Mouse (Mus musculus) embryonic facial prominence, embryonic 10.5 days (tissue): ENCODE data around the gene Zdhhc9. TPM values are rescaled to one million over a fixed set of nuclear protein-coding genes. Genes with fewer than 3 reads are reported as not detected.
A peak's percentile ranks its signal among the peaks of the same experiment; 100 is the strongest.
"Not testable (repeated sequence)": the region's sequence is repeated elsewhere in the genome, so short reads cannot be mapped to it uniquely, and the experiment has no call there.

ENCODE experiments used
- DNase-seq: peaks from one replicate; pipeline ENCODE4 v3.0.0-alpha.2; 2017; ENCODE audit warnings: low spot score
- H3K27ac ChIP-seq: fragments of 300-500 bp; sonication (generic); replicated peaks from 2 replicates; pipeline ENCODE4 v1.5.1; 2016; ENCODE audit warnings: mild to moderate bottlenecking
- H3K27me3 ChIP-seq: fragments of 300-500 bp; sonication (generic); replicated peaks from 2 replicates; pipeline ENCODE4 v1.6.1; 2016; ENCODE audit warnings: low read depth, mild to moderate bottlenecking; ENCODE audit not compliant: poor library complexity, severe bottlenecking
- H3K36me3 ChIP-seq: fragments of 300-500 bp; sonication (generic); replicated peaks from 2 replicates; pipeline ENCODE4 v1.6.1; 2016; ENCODE audit warnings: mild to moderate bottlenecking, moderate library complexity
- H3K4me1 ChIP-seq: fragments of 300-500 bp; sonication (generic); 2 replicates; pipeline ENCODE4 v1.6.1; 2016
- H3K4me3 ChIP-seq: fragments of 300-500 bp; sonication (generic); 2 replicates; pipeline ENCODE4 v1.5.1; 2016; ENCODE audit warnings: mild to moderate bottlenecking, moderate library complexity
- H3K9me3 ChIP-seq: fragments of 300-500 bp; sonication (generic); 2 replicates; pipeline ENCODE4 v1.6.1; 2016; ENCODE audit warnings: mild to moderate bottlenecking
- WGBS: fragments of 180-500 bp; shearing (Covaris S2); methylation state at CpG from one replicate; pipeline ENCODE4 v1.1.7; 2016; 5-methylcytosine and 5-hydroxymethylcytosine counted together
- polyA plus RNA-seq: library from polyadenylated mRNA; unstranded; fragments of >200 nt; fragmentation: Nextera tagmentation; extraction: Ambion mirVana; gene quantifications from 2 replicates; pipeline ENCODE4 v1.2.1, GENCODE M21; 2016

The Zdhhc9 gene
- 1.9 and 3.1 TPM in 2 replicates for polyA plus RNA-seq

GRCm38 (mm10) chrX:48208519-48209185 is at the start of gene Zdhhc9:
Gene Zdhhc9 (minus strand): TSS chrX:48208878.
- H3K27ac ChIP-seq, result peak within 1 kb of the TSS; percentile 78
- 19% methylated on average over 34 of the region's 34 CpGs for WGBS
- H3K4me1 ChIP-seq, result peaks cover 5% of the 10 kb centered on the region; the same call in 1 of the 2 replicates

GRCm38 (mm10) chrX:48257011-48257410 is 48.3 kb upstream of the Zdhhc9 start:
- no peaks in the 10 kb centered on the region for H3K27me3 ChIP-seq
- H3K4me1 ChIP-seq, result peaks cover 4% of the 10 kb centered on the region; the same call in 1 of the 2 replicates
- H3K27ac ChIP-seq, result no peak overlapping the region
- no peak for DNase-seq
- H3K4me3 ChIP-seq, result peak overlapping the region; percentile 63
- no peaks in the 10 kb centered on the region for H3K9me3 ChIP-seq
- peaks cover 29% of the 10 kb centered on the region for H3K36me3 ChIP-seq
- 19% methylated on average over 16 of the region's 16 CpGs for WGBS

More at GRCm38 (mm10) chrX:48208519-48209185, at the start of gene Zdhhc9:
- H3K36me3 ChIP-seq, result no peaks in the 10 kb centered on the region
- peak; percentile 90 for DNase-seq
- H3K4me3 ChIP-seq, result peak within 1 kb of the TSS; percentile 71
- peaks cover 11% of the 10 kb centered on the region; the same call in 1 of the 2 replicates for H3K27me3 ChIP-seq
- no peaks in the 10 kb centered on the region for H3K9me3 ChIP-seq

GRCm38 (mm10) chrX:48256468-48257007 is 47.9 kb upstream of the Zdhhc9 start, which contains the start of gene Utp14a:
Gene Utp14a (plus strand): TSS chrX:48256862.
- H3K4me3 ChIP-seq, result peak within 1 kb of the TSS; percentile 63
- H3K36me3 ChIP-seq, result peaks cover 24% of the 10 kb centered on the region
- H3K9me3 ChIP-seq, result no peaks in the 10 kb centered on the region
- H3K27me3 ChIP-seq, result no peaks in the 10 kb centered on the region
- peak; percentile 93 for DNase-seq
- 9% methylated on average over 33 of the region's 33 CpGs for WGBS
- peak within 1 kb of the TSS; percentile 80 for H3K27ac ChIP-seq
- peaks cover 4% of the 10 kb centered on the region; the same call in 1 of the 2 replicates for H3K4me1 ChIP-seq

- peak overlapping the region; percentile 80 for H3K27ac ChIP-seq
- H3K4me1 ChIP-seq, result peaks cover 4% of the 10 kb centered on the region; the same call in 1 of the 2 replicates
- WGBS, result 17% methylated on average over 18 of the region's 18 CpGs
- no peaks in the 10 kb centered on the region for H3K27me3 ChIP-seq
- H3K36me3 ChIP-seq, result peaks cover 18% of the 10 kb centered on the region
- peak; percentile 39 for DNase-seq
- no peaks in the 10 kb centered on the region for H3K9me3 ChIP-seq
- peak overlapping the region; percentile 63 for H3K4me3 ChIP-seq
These were observed 47.3 kb upstream of the Zdhhc9 start for GRCm38 (mm10) chrX:48255830-48256428.

DNA sequence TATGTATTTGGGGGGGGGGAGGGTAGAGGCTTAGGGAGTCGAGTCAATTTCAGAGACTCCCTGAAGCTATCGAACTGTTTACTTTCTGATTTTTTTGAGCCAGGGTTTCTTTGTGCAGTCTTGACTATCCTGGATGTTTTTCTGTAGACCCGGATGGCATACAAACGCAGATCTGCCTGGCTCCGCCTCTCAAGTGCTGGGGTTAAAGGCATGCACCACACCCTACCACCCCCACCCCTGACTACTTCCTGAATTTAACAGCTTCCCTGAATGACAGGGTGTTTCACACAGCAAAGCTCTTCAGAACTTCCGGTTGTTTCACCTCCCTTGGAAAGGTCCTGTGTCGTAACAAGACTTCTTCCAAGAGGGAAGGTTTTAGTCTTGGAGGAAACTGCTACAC is 25.7 kb upstream of the Zdhhc9 start:
- no peak for DNase-seq
- H3K27me3 ChIP-seq, result no peaks in the 10 kb centered on the region
- H3K4me1 ChIP-seq, result no peaks in the 10 kb centered on the region
- no peaks in the 10 kb centered on the region for H3K9me3 ChIP-seq
- no peak overlapping the region for H3K27ac ChIP-seq
- 77% methylated on average over 7 of the region's 7 CpGs for WGBS
- no peaks in the 10 kb centered on the region for H3K36me3 ChIP-seq
- H3K4me3 ChIP-seq, result no peak overlapping the region

DNA sequence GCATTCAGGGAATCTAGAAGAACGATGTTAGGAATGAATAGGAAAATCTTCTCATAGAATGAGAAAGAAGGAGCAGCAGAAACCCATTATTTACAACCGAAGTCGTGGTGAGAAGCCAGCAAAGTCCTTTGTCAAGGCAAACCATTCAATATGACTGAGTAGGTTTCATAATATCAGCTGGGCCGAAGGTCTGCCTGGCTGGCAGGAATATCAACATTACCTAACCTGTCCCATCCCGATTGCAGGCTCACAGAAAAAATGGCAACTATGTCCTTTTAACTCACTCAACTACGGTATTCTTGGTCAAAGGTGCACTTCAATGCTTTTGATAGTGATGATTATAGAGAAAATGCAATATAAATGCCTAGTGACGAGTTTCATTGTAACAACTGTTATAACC is 17.5 kb upstream of the Zdhhc9 start:
- no peak for DNase-seq
- 86% methylated on average over 7 of the region's 7 CpGs for WGBS
- Histone ChIP-seq H3K4me1 (no peaks in the 10 kb centered on the region), H3K36me3 (no peaks in the 10 kb centered on the region), H3K27me3 (no peaks in the 10 kb centered on the region), H3K27ac (no peak overlapping the region), H3K9me3 (no peaks in the 10 kb centered on the region), H3K4me3 (no peak overlapping the region)

DNA sequence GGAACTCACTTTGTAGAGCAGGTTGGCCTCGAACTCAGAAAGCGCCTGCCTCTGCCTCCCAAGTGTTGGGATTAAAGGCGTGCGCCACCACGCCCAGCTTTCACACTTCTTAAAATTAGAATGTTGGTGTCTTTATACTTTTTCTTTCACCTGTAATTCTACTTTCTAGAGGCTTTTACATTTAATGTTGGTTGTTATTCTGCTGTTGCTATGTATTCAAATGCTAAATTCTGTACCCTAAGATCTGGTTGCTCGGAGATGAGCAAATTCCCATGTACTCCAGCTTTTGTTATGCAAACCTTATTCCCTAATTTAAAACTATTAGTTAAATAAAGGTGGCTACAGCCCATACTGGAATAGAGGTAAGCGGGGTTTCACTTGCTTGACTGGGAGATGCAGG is 14.0 kb upstream of the Zdhhc9 start:
- H3K4me3 ChIP-seq, result no peak overlapping the region
- no peak for DNase-seq
- H3K36me3 ChIP-seq, result no peaks in the 10 kb centered on the region
- no peak overlapping the region for H3K27ac ChIP-seq
- H3K4me1 ChIP-seq, result no peaks in the 10 kb centered on the region
- 86% methylated on average over 7 of the region's 7 CpGs for WGBS
- no peaks in the 10 kb centered on the region for H3K27me3 ChIP-seq
- no peaks in the 10 kb centered on the region for H3K9me3 ChIP-seq

- H3K36me3 ChIP-seq, result no peaks in the 10 kb centered on the region
- no peak overlapping the region for H3K4me3 ChIP-seq
- WGBS, result 79% methylated on average over 5 of the region's 5 CpGs
- no peak overlapping the region for H3K27ac ChIP-seq
- H3K9me3 ChIP-seq, result no peaks in the 10 kb centered on the region
- H3K27me3 ChIP-seq, result no peaks in the 10 kb centered on the region
- no peaks in the 10 kb centered on the region for H3K4me1 ChIP-seq
- DNase-seq, result no peak
These were observed 10.8 kb upstream of the Zdhhc9 start for GRCm38 (mm10) chrX:48219468-48219867.

DNA sequence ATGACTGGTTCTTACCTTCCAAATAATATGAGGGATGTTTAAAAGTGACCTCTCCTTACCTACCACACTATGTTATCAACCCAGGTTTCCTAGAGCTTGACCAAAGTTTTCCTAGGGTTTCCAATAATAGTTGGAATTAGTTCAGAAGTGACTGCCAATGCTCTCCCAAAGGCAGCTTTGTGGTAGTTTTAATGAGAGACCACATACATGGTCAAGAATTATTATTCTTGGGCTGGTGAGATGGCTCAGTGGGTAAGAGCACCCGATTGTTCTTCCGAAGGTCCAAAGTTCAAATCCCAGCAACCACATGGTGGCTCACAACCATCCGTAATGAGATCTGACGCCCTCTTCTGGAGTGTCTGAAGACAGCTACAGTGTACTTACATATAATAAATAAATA is 1.1 kb upstream of the Zdhhc9 start:
- not testable (repeated sequence) for H3K9me3 ChIP-seq
- 74% methylated on average over 4 of the region's 4 CpGs for WGBS

DNA sequence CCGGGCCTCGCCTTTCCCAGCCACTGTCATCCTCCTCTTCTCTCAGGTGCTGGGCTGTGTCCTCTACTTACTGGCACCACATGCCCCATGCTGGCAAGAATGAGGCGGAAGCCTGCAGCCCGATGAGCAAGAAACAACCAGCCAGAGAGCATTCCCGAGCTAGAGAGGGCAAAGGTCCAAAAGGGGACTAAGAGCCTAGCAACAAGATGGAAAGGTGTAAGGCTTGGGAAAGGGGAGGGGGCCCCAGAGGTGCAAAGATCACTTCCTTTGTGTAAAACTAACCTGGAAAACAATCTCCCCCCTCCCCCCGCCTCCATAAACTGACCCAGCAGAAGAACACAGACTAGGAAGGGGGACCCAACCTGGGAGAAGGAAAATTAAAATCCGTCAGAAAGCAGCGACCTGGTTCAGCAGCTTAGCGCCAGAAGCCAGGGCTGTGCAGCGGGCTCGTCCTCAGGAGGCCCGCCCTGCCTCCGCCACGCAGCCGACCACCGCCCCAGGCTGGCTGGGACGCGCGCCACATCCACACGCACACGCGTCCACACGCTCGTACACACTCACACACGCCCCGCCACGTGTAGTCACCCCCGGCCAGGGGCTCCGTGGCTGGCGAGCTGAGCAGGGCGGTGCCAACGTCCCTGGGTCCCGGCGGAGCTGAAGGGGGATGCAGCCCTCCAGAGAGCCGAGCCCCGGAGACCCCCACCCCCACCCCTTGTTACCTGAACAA is 754 bp downstream of the Zdhhc9 start:
- Histone ChIP-seq H3K4me1 (peaks cover 5% of the 10 kb centered on the region; the same call in 1 of the 2 replicates), H3K27ac (peak overlapping the region; percentile 78), H3K36me3 (no peaks in the 10 kb centered on the region), H3K27me3 (peaks cover 11% of the 10 kb centered on the region; the same call in 1 of the 2 replicates), H3K4me3 (peak overlapping the region; percentile 71), H3K9me3 (no peaks in the 10 kb centered on the region)
- WGBS, result 17% methylated on average over 36 of the region's 36 CpGs
- no peak for DNase-seq

More for the DNA sequence above, 1.1 kb upstream of the Zdhhc9 start:
- H3K36me3 ChIP-seq, H3K27ac ChIP-seq, H3K4me1 ChIP-seq, DNase-seq, H3K4me3 ChIP-seq: not testable (repeated sequence)
- H3K27me3 ChIP-seq, result peaks cover 11% of the 10 kb centered on the region; the same call in 1 of the 2 replicates

- no peak for DNase-seq
- Histone ChIP-seq H3K4me3 (no peak overlapping the region), H3K4me1 (peaks cover 5% of the 10 kb centered on the region; the same call in 1 of the 2 replicates), H3K27me3 (peaks cover 11% of the 10 kb centered on the region; the same call in 1 of the 2 replicates), H3K9me3 (no peaks in the 10 kb centered on the region), H3K36me3 (peaks cover 4% of the 10 kb centered on the region; the same call in 1 of the 2 replicates), H3K27ac (no peak overlapping the region)
- 76% methylated on average over 6 of the region's 6 CpGs for WGBS
These were observed 4.2 kb downstream of the Zdhhc9 start for GRCm38 (mm10) chrX:48204469-48204868.

DNA sequence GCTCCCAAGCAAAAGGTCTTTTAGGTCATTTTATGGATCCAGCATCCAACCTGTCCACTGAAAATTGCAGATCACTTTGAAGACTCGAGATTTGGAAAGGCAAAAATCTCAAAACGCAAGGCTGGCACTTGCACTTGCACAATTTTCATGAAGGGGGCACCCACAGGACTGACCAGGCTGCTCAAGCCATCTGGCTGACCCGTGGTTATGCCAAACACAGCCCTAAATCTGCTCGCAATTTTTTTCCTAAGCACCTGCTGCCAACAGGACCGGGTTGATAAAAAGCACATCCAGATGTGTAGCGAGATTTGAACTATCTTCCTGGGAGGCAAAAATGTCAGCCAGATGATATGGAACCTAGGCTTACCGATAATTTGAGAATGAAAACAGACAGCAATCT is 4.9 kb downstream of the Zdhhc9 start:
- 82% methylated on average over 7 of the region's 7 CpGs for WGBS
- H3K9me3 ChIP-seq, result no peaks in the 10 kb centered on the region
- DNase-seq, result no peak

More for the DNA sequence above, 4.9 kb downstream of the Zdhhc9 start:
- Histone ChIP-seq H3K27ac (no peak overlapping the region), H3K36me3 (peaks cover 4% of the 10 kb centered on the region; the same call in 1 of the 2 replicates), H3K27me3 (peaks cover 10% of the 10 kb centered on the region; the same call in 1 of the 2 replicates), H3K4me3 (no peak overlapping the region), H3K4me1 (peaks cover 5% of the 10 kb centered on the region; the same call in 1 of the 2 replicates)
